Mouse (Mus musculus) left cerebral cortex, adult 2 months (tissue): ENCODE results near the gene Rsrc1. TPM values are rescaled to one million over a fixed set of nuclear protein-coding genes. Genes with fewer than 3 reads are reported as not detected.

Experiments
- DNase-seq, 2 experiments: peaks; one replicate each; pipeline ENCODE4 v3.0.0; 2021 to 2022; ENCODE audit warnings: low spot score in 2 of 2, mixed read lengths in 1 of 2; ENCODE audit errors: extremely low spot score in 1 of 2
- H3K27ac ChIP-seq: fragments of 200-600 bp; 2 replicates; pipeline ENCODE4 v1.8.1; 2022
- H3K4me3 ChIP-seq: fragments of 200-600 bp; 2 replicates; pipeline ENCODE4 v1.8.1; 2022
- CTCF ChIP-seq: fragments of 200-600 bp; IDR thresholded peaks from 2 replicates; pipeline ENCODE4 v1.8.1; 2022; ENCODE audit warnings: antibody characterized with exemption, mild to moderate bottlenecking, moderate library complexity
- intact Hi-C: fragments of 180-260 bp; cut with DNase I; formaldehyde crosslinking; loops from one replicate; pipeline ENCODE4 v1.15.1; 2025
- total RNA-seq, 2 experiments: library from RNA; stranded (reverse); gene quantifications; 2 replicates each; pipeline ENCODE4 v1.2.3; 2021

The Rsrc1 gene
- total RNA-seq, 2 experiments from 2014 or later: 36.3 to 37.2 TPM

DNA sequence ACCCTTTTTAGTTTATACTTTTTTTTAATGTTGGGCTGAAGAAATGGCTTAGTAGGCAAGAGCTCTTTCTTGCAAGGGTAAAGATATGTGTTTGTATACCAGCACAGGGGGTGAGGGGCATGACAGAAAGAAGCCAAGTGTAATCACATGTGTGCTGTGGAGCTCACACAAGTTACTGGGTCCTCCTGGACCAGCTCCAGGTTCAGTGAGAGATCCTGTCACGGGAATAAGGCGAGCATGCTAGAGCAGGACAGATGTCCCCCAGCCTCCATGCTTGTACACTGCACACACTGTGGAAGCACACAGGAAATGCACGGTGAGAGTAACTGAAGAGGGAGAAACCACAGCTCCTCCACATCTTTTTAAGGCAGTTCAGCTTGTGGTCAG is 371.6 kb downstream of the Rsrc1 start:
- Histone ChIP-seq H3K4me3 (no peak overlapping the region), H3K27ac (no peak overlapping the region)
- intact Hi-C loops: loop anchor here (2.0 kb wide), 2 partner anchors 78 to 216 kb away; partner anchors contain the start of gene Gfm1
- TF ChIP-seq CTCF: no peak
- DNase-seq: no peak

DNA sequence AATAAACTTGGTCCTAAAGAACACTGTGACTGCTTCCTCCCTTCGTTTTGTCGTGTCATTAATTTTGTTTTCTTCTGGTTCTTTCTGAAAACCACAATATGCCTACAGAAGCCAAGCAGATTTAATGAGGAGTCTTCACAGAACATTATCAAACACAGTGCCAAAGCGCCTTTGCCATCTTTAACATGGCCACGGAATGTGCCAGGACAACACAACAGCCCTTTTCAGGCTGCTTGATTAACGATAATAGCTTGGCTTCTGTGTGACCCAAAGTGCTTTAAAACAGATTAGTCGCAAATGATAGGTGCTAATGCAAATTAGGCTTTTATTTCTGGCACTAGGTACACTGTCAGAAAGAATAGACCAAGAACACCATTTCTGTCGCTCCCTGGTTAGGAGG is 377.2 kb downstream of the Rsrc1 start:
- TF ChIP-seq CTCF: no peak
- no peak for DNase-seq
- Histone ChIP-seq H3K4me3 (no peak overlapping the region), H3K27ac (no peak overlapping the region)
- intact Hi-C loops: no loop called here

DNA sequence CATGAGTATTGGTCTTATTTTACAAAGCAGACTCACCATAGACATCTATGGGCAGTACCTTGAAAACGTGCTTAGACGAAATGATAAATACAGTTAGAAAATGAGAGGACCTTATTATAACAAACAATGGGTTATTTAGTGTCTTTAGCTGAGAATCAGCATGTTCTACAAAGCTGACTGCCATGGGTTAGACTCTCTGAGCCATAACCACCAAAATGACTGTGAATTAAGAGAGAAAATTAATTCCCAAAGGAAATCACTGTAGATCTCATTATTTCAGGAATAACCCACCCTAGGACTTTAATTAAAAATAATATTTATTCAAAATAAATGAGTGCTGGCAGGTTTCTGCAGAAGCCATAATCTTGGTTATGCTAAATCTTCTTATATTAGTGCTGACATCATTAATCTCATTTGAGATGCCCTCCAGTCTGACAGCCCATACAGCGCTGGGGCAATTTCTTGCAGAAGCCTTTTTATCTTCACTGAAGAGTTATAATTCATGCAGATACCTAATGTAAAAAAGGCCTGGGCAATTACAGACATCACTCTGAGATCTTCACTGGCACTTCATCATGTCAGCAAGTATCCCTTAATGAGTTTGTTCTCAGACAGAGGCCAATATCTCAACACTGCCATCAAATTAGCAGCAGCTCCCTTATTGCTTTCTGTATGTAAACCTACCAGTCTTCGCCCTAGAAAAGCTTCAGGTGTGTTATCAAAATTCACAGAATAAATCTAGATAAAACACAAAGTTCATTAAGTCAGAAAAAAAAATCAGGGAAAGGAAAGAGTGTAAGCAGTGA is 385.1 kb downstream of the Rsrc1 start:
- no peak for DNase-seq

DNA sequence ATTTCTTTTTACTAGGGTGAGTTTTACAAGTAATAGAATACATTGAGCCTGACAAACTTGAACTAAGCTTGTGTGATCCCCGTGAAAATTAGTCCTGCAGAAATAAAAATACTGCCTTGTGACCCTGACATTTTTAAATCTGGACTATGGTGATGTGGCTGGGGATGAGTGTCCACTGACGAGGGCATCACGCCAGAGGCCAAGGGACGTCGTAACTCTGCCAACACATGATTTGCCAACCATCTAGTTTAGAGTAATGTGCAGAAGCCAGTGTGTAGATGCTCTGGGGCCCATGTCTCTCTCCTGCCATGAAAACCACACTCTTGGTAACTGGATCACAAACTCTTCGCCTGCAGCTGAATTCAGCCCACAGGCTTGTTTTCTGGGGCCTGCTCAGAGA is 386.3 kb downstream of the Rsrc1 start:
- DNase-seq: no peak
- no peak for TF ChIP-seq CTCF
- no peak overlapping the region for H3K4me3 ChIP-seq
- H3K27ac ChIP-seq: no peak overlapping the region
- intact Hi-C loops: no loop called here

More for the DNA sequence above, 385.1 kb downstream of the Rsrc1 start:
- Histone ChIP-seq H3K4me3 (no peak overlapping the region), H3K27ac (no peak overlapping the region)
- no peak for TF ChIP-seq CTCF
- intact Hi-C loops: no loop called here

DNA sequence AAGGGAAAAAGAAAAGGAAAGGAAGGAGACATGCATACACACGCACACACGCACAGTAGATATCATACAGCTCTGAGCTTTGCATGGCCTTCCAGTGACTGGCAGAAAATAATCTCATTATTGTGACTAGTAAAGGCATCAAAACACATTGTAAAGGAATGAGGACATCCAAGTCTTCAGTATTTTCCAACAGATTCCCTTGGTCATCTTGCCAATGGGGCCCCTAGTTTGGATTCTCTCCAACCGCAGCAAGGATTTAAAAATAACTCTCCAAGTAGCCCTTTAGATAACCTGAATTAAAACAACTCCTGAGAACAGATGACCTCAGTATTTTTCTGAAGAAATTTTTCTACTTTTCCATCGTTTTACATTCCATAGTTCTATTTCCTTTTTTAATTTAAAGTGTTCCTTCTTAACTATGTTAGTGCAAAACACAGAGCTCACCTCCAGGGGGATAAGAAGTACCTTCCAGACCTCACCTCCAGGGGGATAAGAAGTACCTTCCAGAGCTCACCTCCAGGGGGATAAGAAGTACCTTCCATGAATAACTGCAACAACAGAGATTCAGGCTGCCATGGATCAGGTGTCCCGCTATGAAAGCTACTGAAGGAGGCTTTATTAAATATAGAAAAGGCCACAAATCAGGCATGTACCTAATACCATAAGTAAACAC is 388.4 kb downstream of the Rsrc1 start:
- no peak overlapping the region for H3K4me3 ChIP-seq
- intact Hi-C loops: no loop called here
- H3K27ac ChIP-seq: no peak overlapping the region
- DNase-seq: no peak
- TF ChIP-seq CTCF: no peak; the same call in 1 of the 2 replicates

DNA sequence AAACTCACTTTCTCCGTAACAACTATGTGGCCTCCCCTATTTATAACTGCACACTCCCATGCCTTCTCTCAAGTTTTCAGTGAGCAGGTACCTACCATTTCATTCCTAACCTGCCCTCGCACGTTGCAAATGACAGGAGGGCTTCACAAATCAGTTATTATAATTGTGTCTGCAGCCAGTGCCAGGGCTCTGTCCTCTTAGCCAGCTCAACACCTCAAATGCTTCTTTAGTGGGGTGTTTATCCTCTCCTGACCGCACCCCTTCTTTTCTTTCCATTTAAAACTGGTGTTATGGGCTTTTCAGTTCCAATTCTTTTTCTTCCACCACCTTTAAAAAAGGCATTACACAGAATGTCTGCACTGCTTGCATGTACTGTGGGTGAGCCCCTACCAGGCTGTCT is 391.0 kb downstream of the Rsrc1 start:
- Histone ChIP-seq H3K4me3 (no peak overlapping the region), H3K27ac (no peak overlapping the region)
- DNase-seq: no peak
- TF ChIP-seq CTCF: no peak
- intact Hi-C loops: no loop called here

DNA sequence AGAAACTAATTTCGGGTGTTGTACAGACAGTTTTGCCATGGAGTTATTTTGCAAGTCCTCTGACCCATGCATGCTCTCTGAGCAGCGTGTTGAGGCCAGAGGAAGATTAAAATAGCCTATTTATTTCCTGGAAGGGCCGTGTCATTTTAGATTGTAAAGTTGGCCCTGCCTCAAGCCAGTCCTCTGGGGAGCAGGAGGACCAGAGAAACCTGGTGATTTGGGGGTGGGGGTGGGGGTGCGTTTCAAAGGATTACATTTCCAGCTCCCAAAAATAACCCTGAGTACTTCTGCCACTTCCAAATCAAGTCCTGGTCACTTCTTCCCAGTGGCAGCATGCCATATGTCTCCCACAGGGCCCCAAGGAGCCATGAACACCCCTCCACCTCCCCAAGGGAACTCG is 391.6 kb downstream of the Rsrc1 start:
- TF ChIP-seq CTCF: no peak
- intact Hi-C loops: no loop called here
- Histone ChIP-seq H3K27ac (no peak overlapping the region), H3K4me3 (no peak overlapping the region)
- DNase-seq: no peak

DNA sequence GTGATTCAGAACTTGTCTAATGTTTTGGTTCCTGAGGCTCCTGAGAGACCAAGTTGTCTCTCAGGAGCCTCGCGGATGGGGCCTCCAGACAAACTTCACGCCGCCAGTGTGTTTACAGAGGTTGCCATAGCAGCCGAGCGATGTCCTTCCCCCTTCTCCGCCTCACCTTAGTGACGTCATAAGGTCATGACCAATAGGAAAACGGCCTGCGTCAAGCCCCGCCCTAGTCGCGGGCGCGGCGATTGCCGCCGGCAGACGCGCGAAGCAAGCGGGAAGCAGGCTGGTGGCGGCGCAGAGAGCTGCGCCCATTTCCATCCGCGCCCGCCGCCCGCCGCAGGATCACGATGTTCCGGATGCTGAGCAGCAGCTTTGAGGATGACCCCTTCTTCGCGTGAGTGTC is 392.7 kb downstream of the Rsrc1 start, which contains the start of gene Mlf1:
Gene Mlf1 (plus strand): TSS at position 226 of the 400 bp plus-strand sequence.
- peak; percentile 89 to 90 for DNase-seq
- peak; percentile 8 for TF ChIP-seq CTCF
- Histone ChIP-seq H3K4me3 (peak within 1 kb of the TSS; percentile 56), H3K27ac (no peak within 1 kb of the TSS)
- intact Hi-C loops: no loop called here

DNA sequence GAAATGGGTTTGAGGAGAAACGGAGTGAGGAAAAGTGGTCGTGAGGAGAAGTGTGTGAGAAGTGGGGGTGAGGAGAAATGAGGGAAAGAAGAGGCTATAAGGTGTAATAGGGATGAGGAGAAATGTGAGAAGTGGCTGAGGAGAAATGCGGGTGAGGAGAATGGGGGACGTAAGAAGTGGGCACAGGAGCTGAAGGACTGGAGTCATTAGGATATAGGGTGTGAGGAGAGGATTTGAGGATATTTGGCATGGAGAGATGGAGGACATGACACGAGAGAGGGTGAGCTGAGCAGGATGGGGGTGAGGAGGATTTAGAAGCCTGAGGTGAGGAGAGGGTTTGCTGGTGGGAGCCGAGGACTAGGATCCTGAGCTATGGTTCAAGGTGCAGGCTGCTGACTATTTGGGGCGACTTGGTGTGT is 393.2 kb downstream of the Rsrc1 start:
- TF ChIP-seq CTCF: no peak
- Histone ChIP-seq H3K27ac (no peak overlapping the region), H3K4me3 (peak overlapping the region; percentile 56)
- intact Hi-C loops: no loop called here
- no peak for DNase-seq

DNA sequence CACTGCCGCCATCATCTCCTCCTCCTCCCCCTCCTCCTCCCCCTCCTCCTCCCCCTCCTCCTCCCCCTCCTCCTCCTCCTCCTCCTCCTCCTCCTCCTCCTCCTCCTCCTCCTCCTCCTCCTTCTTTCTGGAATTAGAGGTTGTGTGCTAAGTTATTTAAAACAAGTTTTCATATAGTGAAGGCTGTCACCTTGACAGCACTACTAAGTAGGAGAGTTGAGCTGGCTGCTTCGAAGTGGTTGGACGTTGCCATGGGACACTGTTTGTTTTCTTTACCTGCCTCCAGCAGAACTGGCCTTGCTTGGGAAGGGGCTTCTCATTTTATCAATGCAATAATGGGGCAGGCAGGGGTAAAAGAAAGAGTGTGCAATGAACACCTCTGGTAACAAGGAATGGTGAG is 393.9 kb downstream of the Rsrc1 start, which contains the start of gene Gm17402:
Gene Gm17402 (minus strand): TSS at position 101 of the 400 bp plus-strand sequence.
- no peak within 1 kb of the TSS for H3K27ac ChIP-seq
- H3K4me3 ChIP-seq: peak within 1 kb of the TSS; percentile 56
- intact Hi-C loops: no loop called here
- no peak for TF ChIP-seq CTCF
- no peak for DNase-seq

DNA sequence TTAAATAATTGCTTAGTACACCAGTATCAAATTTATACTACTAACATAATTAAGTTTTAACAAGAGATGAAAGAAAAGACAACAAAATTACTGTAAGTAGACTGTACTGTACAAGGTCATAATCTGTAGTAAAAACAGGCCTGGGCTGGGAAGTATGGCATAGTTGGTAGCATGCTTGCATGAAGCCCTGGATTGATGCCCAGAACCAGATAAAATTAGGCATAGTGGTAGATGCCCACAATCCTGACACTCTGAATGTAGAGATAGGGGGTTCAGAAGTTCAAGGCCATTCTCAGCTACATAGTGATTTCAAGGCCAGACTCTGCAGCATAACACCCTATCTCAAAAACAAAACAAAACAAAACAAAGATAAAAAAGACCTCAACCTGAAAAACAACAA is 397.0 kb downstream of the Rsrc1 start:
- TF ChIP-seq CTCF: no peak
- no peak overlapping the region for H3K4me3 ChIP-seq
- intact Hi-C loops: no loop called here
- no peak overlapping the region for H3K27ac ChIP-seq
- DNase-seq: no peak

Other genes with a start within 250 kb of the Rsrc1 start
- not detected for gene Shox2, start 381 bp downstream of the Rsrc1 start, total RNA-seq